Mouse (Mus musculus): ENCODE results near the gene Terf2ip. TPM values are rescaled to one million over a fixed set of nuclear protein-coding genes. Genes with fewer than 3 reads are reported as not detected.

Gene Terf2ip
- 21.1 and 24.5 TPM in 2 replicates for polyA plus RNA-seq (2012; rRNA removed)

GRCm38 (mm10) chr8:112010997-112011815 is at the start of gene Terf2ip, which contains the start of gene Kars:
Terf2ip (plus strand) TSS chr8:112011398.
Kars (minus strand) TSS chr8:112011323.

GRCm38 (mm10) chr8:111992013-111992702 is 19.0 kb upstream of the Terf2ip start, which contains the start of gene Adat1:
Adat1 (minus strand) TSS chr8:111992302.

DNA sequence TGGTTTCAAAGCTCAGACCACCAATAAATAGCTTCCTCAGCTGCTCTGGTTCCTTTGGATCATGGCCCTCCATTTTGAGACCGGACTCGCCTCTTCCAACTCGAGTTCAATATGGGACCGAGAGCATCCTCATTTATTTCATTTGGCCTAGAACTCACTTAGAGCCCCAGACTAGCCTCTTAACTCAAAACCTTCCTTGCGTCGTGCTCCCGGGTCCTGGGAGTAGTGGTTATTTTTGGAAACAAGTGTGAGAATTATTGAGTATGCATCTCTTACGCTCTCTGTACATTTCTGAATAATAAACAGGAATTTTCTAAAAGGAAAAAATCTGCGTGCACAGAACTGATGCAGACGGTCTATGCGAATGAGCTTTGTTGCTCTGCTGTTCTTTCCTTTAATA is 3.7 kb downstream of the Terf2ip start, which contains the start of gene Gm6793:
TSS of gene Gm6793 (minus strand) at position 101 of the 400 bp plus-strand sequence.

Other genes with a start within 250 kb of the Terf2ip start
- 157 and 309 TPM in 2 replicates for gene Cfdp1, start 157.1 kb upstream of the Terf2ip start, polyA plus RNA-seq (2012; rRNA removed)
- gene Tmem170, start 134.6 kb upstream of the Terf2ip start, polyA plus RNA-seq (2012; rRNA removed): 4.7 and 6.6 TPM in 2 replicates
- gene Chst5, start 101.0 kb upstream of the Terf2ip start, polyA plus RNA-seq (2012; rRNA removed): 0.89 and 2.1 TPM in 2 replicates
- gene Tmem231, start 77.5 kb upstream of the Terf2ip start, polyA plus RNA-seq (2012; rRNA removed): 11.2 and 13.9 TPM in 2 replicates
- 91.3 and 134 TPM in 2 replicates for gene Gabarapl2, start 70.7 kb upstream of the Terf2ip start, polyA plus RNA-seq (2012; rRNA removed)
- gene Adat1, start 19.1 kb upstream of the Terf2ip start, polyA plus RNA-seq (2012; rRNA removed): 13.8 and 14.9 TPM in 2 replicates
- 138 and 156 TPM in 2 replicates for gene Kars, start 75 bp upstream of the Terf2ip start, polyA plus RNA-seq (2012; rRNA removed)
- gene Gm6793, start 3.6 kb downstream of the Terf2ip start, polyA plus RNA-seq (2012; rRNA removed): 0.52 and 0.57 TPM in 2 replicates